In genomic region chr4:40070959-40071634, GRCm38 (mm10) we compare ENCODE assay signal across 21 mouse cellular contexts.
DNase-seq lines count a peak whose midpoint lies in the region; ATAC-seq and TF ChIP-seq lines count a peak whose summit lies in the region.
"Had no signal": no experiment of that assay in that cellular context is flagged by ENCODE, and none has a peak within 500 bp of the region (broad histone marks: within the 10 kb centered on the region; RNA-seq: fewer than 3 reads in every experiment).

No protein-coding gene starts in this region.

- intact Hi-C loops in left cerebral cortex, postnatal 10 days (cut with DNase I), result no loop called here

- no peak overlapping the region for H3K27ac ChIP-seq in hindbrain, embryonic 14.5 days
- no peak overlapping the region for H3K27ac ChIP-seq in hindbrain, embryonic 16.5 days (ENCODE audit: low read depth, low read length)
- peak overlapping the region; percentile 28; the same call in 1 of the 2 replicates for H3K27ac ChIP-seq in cortical plate, adult 2 months (ENCODE audit: insufficient read depth, low read length)
- H3K27ac ChIP-seq: embryonic facial prominence, embryonic 15.5 days; midbrain, embryonic 12.5 days had no signal

- H3K9ac ChIP-seq in hindbrain, embryonic 14.5 days, result no peak overlapping the region
- no peak overlapping the region for H3K9ac ChIP-seq in hindbrain, embryonic 16.5 days (ENCODE audit: low read depth, low read length)
- H3K9ac ChIP-seq: embryonic facial prominence, embryonic 15.5 days; heart, embryonic 12.5 days; liver, postnatal 0 days; midbrain, embryonic 12.5 days had no signal

- H3K4me3 ChIP-seq in hindbrain, embryonic 14.5 days (replicated peaks; ENCODE audit: low read length), result no peak overlapping the region
- no peak overlapping the region for H3K4me3 ChIP-seq in hindbrain, embryonic 16.5 days (ENCODE audit: low read length)
- no peak overlapping the region for H3K4me3 ChIP-seq in cortical plate, adult 2 months (ENCODE audit: insufficient read depth, low read length)
- H3K4me3 ChIP-seq: embryonic facial prominence, embryonic 15.5 days; heart, embryonic 12.5 days; midbrain, embryonic 12.5 days had no signal

- WGBS in hindbrain, embryonic 14.5 days, result 69% methylated on average over 4 of the region's 4 CpGs
- 56% methylated on average over 4 of the region's 4 CpGs for whole genome bisulfite sequencing in hindbrain, embryonic 16.5 days

- no peak for TF ChIP-seq POLR2A in cortical plate, adult 2 months (IDR thresholded peaks at IDR 0.05; ENCODE audit: extremely low read depth, insufficient read depth, low read length)

- H3K36me3 ChIP-seq in hindbrain, embryonic 14.5 days (replicated peaks; ENCODE audit: control insufficient read depth, insufficient read depth), result no peaks in the 10 kb centered on the region
- no peaks in the 10 kb centered on the region for H3K36me3 ChIP-seq in hindbrain, embryonic 16.5 days (ENCODE audit: control insufficient read depth, insufficient read depth, low read length)
- H3K36me3 ChIP-seq: embryonic facial prominence, embryonic 15.5 days; heart, embryonic 12.5 days; midbrain, embryonic 12.5 days had no signal

- ATAC-seq in hindbrain, embryonic 14.5 days (ENCODE audit: low FRiP score), result no peak
- ATAC-seq in hindbrain, embryonic 16.5 days, result no peak
- ATAC-seq: liver, postnatal 0 days; Patski had no signal

- no peak overlapping the region for H3K4me2 ChIP-seq in hindbrain, embryonic 14.5 days (replicated peaks)
- H3K4me2 ChIP-seq in hindbrain, embryonic 16.5 days (ENCODE audit: low read length), result no peak overlapping the region
- H3K4me2 ChIP-seq: embryonic facial prominence, embryonic 15.5 days; heart, embryonic 12.5 days; midbrain, embryonic 12.5 days had no signal

- H3K9me3 ChIP-seq in hindbrain, embryonic 14.5 days (ENCODE audit: control insufficient read depth, low read length), result no peaks in the 10 kb centered on the region
- H3K9me3 ChIP-seq in hindbrain, embryonic 16.5 days (ENCODE audit: control insufficient read depth, low read length), result no peaks in the 10 kb centered on the region
- H3K9me3 ChIP-seq: embryonic facial prominence, embryonic 15.5 days; heart, embryonic 12.5 days; midbrain, embryonic 12.5 days had no signal

- peak; percentile 23 for DNase-seq in hindbrain, embryonic 14.5 days (ENCODE audit: low spot score)
- DNase-seq in left cerebral cortex, postnatal 10 days (ENCODE audit: extremely low spot score in 1 of 2, low spot score in 2 of 2), result peak; percentile 15 to 36
- peak; percentile 11 to 58 for DNase-seq in right cerebral cortex, postnatal 36 days (ENCODE audit: low spot score in 2 of 2)
- DNase-seq in thymus, adult 18-20 months, result no peak
- DNase-seq in thymus, postnatal 25 days, result no peak
- DNase-seq: adrenal gland, postnatal 25 days; cerebellum, adult 9-10 months; embryo, embryonic 11 days; heart, postnatal 36 days; kidney, adult 8-10 months; kidney, postnatal 4 days; layer of hippocampus, postnatal 36 days; liver; liver, postnatal 0 days; lung, postnatal 4 days had no signal

- H3K27me3 ChIP-seq in hindbrain, embryonic 14.5 days (ENCODE audit: control insufficient read depth, insufficient read depth, low read length), result no peaks in the 10 kb centered on the region
- H3K27me3 ChIP-seq in hindbrain, embryonic 16.5 days (replicated peaks; ENCODE audit: control insufficient read depth, insufficient read depth, low read length), result no peaks in the 10 kb centered on the region
- H3K27me3 ChIP-seq: embryonic facial prominence, embryonic 15.5 days; heart, embryonic 12.5 days; midbrain, embryonic 12.5 days; Patski had no signal

- H3K4me1 ChIP-seq in hindbrain, embryonic 14.5 days (replicated peaks; ENCODE audit: control insufficient read depth, insufficient read depth, low read length), result no peaks in the 10 kb centered on the region
- H3K4me1 ChIP-seq in hindbrain, embryonic 16.5 days (ENCODE audit: control insufficient read depth, insufficient read depth, low read depth, low read length), result no peaks in the 10 kb centered on the region
- H3K4me1 ChIP-seq in cortical plate, adult 2 months (ENCODE audit: control insufficient read depth, insufficient read depth, low read length), result peaks cover 3% of the 10 kb centered on the region; the same call in 1 of the 2 replicates
- H3K4me1 ChIP-seq: embryonic facial prominence, embryonic 15.5 days; heart, embryonic 12.5 days; midbrain, embryonic 12.5 days had no signal

- TF ChIP-seq CTCF in cortical plate, adult 2 months (IDR thresholded peaks at IDR 0.05; ENCODE audit: extremely low read depth, insufficient read depth, low read length), result no peak

Comparison
In these comparisons a context has a peak if more than half of its experiments do, and no peak if none do; other contexts are left out.
1. DNase-seq: peak in hindbrain, embryonic 14.5 days (single experiment), left cerebral cortex, postnatal 10 days (2 of 2) and right cerebral cortex, postnatal 36 days (2 of 2); none in thymus, adult 18-20 months (0 of 2) and thymus, postnatal 25 days (single experiment).